Mouse (Mus musculus): ENCODE results near the gene Gpr176. TPM values are rescaled to one million over a fixed set of nuclear protein-coding genes. Genes with fewer than 3 reads are reported as not detected.
A peak's percentile ranks its signal among the peaks of the same experiment; 100 is the strongest.

The Gpr176 gene
- polyA plus RNA-seq, 1 experiment from 2014 or later = 6.2 TPM

DNA sequence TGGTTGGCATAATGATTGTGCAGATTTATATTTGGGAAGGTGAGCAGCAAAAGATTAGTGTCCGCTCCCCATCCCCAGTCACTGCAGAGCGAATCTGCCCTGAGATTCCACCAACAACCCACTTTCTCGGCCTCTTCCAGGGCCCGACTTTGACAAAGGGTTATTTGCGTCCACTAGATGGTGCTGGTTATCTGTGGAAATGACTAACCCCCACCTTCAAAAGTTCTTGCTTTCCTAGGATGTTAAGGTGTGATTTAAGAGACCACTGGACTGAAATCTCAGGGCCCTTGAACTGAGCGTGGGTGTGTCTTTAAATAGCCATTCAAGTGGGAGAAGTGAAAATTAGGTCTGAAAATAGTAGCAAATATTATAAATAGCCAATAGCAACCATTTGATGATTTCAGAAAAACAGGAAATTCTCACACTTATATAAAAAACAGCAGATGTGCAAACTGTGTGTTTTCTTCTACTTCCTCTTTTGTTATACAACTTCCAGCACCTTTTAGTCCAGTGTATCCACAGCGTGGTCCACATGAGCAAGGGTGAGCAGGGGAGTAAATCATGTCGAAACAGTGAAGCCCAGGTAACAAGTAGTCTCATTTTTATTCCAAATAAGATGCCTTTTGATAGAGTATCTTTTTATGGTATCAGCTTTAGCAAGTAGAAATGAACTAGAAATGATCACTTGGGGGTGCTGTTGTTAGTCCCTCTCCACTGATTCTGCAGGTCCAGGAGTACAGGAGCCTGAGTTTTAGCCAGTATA lies 109.9 kb downstream of the Gpr176 start:
- Histone ChIP-seq H3K9ac (replicated peaks; ENCODE audit: low read depth, low read length) (no peak overlapping the region), H3K9me3 (ENCODE audit: control insufficient read depth, low read length) (no peaks in the 10 kb centered on the region), H3K27me3 (replicated peaks; ENCODE audit: control insufficient read depth, insufficient read depth, low read length) (no peaks in the 10 kb centered on the region), H3K36me3 (ENCODE audit: control insufficient read depth, insufficient read depth) (no peaks in the 10 kb centered on the region), H3K4me2 (ENCODE audit: low read length) (peak overlapping the region; percentile 32), H3K4me1 (replicated peaks; ENCODE audit: control insufficient read depth, insufficient read depth, low read length) (peaks cover 5% of the 10 kb centered on the region; the same call in 1 of the 2 replicates), H3K4me3 (replicated peaks; ENCODE audit: low read length) (no peak overlapping the region), H3K27ac (ENCODE audit: low read length) (peak overlapping the region; percentile 71)
- 19% methylated on average over 8 of the region's 8 CpGs for WGBS
- ATAC-seq = peak; percentile 75

DNA sequence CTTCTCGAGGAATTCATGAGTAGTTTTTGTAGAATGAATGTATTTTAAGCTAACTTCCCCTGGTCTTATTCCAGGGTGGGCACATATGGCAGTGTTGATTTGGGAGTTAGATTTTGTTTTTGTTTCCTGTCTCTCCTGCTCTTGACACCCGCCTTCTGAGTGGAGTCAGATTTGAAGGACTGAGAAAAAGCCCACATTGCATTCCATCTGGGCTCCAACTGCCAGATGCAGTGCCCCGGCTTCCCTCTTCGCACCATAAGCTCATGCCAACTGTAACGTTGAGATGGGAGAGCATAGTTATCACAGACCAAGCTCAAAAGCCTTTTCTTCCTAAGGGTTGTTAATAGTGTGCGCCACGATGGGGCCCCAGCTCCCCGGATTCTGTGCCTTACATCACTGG lies 110.5 kb downstream of the Gpr176 start:
- Histone ChIP-seq H3K27me3 (replicated peaks; ENCODE audit: control insufficient read depth, insufficient read depth, low read length) (no peaks in the 10 kb centered on the region), H3K4me1 (replicated peaks; ENCODE audit: control insufficient read depth, insufficient read depth, low read length) (peaks cover 5% of the 10 kb centered on the region; the same call in 1 of the 2 replicates), H3K9ac (replicated peaks; ENCODE audit: low read depth, low read length) (no peak overlapping the region), H3K9me3 (ENCODE audit: control insufficient read depth, low read length) (no peaks in the 10 kb centered on the region), H3K4me2 (ENCODE audit: low read length) (peak overlapping the region; percentile 32), H3K4me3 (replicated peaks; ENCODE audit: low read length) (no peak overlapping the region), H3K36me3 (ENCODE audit: control insufficient read depth, insufficient read depth) (no peaks in the 10 kb centered on the region), H3K27ac (ENCODE audit: low read length) (peak overlapping the region; percentile 71)
- peak; percentile 90 for ATAC-seq
- whole genome bisulfite sequencing = 42% methylated on average over 8 of the region's 8 CpGs

DNA sequence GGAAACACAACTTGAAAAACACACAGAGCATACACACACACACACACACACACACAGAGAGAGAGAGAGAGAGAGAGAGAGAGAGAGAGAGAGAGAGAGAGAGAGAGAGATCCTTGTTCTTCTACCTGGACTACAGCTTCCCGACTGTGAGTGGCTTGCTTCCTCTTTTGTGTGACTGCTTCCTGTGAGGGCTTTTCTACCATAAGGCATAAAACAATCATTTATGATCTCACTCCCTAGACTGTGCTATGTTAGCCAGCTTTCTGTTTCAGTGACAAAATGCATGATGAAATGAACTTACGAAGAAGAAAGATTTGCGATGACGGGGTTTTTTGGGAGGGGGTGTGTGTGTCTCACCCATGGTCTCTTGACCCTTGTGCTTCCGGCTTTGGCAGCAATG lies 113.5 kb downstream of the Gpr176 start:
- Histone ChIP-seq H3K9ac (replicated peaks; ENCODE audit: low read depth, low read length) (no peak overlapping the region), H3K9me3 (ENCODE audit: control insufficient read depth, low read length) (no peaks in the 10 kb centered on the region), H3K4me2 (ENCODE audit: low read length) (no peak overlapping the region), H3K27me3 (replicated peaks; ENCODE audit: control insufficient read depth, insufficient read depth, low read length) (no peaks in the 10 kb centered on the region), H3K36me3 (ENCODE audit: control insufficient read depth, insufficient read depth) (no peaks in the 10 kb centered on the region), H3K4me3 (replicated peaks; ENCODE audit: low read length) (no peak overlapping the region), H3K4me1 (replicated peaks; ENCODE audit: control insufficient read depth, insufficient read depth, low read length) (peaks cover 7% of the 10 kb centered on the region), H3K27ac (ENCODE audit: low read length) (no peak overlapping the region)
- 87% methylated on average over 5 of the region's 5 CpGs for WGBS
- ATAC-seq = no peak

DNA sequence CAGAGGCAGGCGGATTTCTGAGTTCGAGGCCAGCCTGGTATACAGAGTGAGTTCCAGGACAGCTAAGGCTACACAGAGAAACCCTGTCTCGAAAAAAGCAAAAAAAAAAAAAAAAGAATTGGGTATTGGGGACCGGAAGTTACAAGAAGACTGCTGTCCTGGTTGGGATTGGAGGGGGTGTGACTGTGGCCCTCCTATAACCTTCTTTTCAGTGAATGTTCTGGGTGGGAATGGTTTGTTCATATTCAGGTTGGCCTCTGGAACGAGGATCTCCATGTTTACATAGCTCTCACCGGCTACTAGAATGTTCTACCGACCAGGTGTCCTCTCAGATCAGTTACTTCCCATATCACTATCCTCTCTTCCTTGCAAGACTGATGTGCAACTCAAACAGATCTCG lies 116.1 kb downstream of the Gpr176 start:
- no peaks in the 10 kb centered on the region for H3K9me3 ChIP-seq (ENCODE audit: control insufficient read depth, low read length)
- no peak for ATAC-seq
- peaks cover 7% of the 10 kb centered on the region for H3K4me1 ChIP-seq (replicated peaks; ENCODE audit: control insufficient read depth, insufficient read depth, low read length)
- H3K36me3 ChIP-seq (ENCODE audit: control insufficient read depth, insufficient read depth) = no peaks in the 10 kb centered on the region
- peak overlapping the region; percentile 48 for H3K4me3 ChIP-seq (replicated peaks; ENCODE audit: low read length)
- H3K27ac ChIP-seq (ENCODE audit: low read length) = no peak overlapping the region
- H3K4me2 ChIP-seq (ENCODE audit: low read length) = peak overlapping the region; percentile 75
- H3K9ac ChIP-seq (replicated peaks; ENCODE audit: low read depth, low read length) = no peak overlapping the region
- WGBS = 81% methylated on average over 8 of the region's 8 CpGs
- H3K27me3 ChIP-seq (replicated peaks; ENCODE audit: control insufficient read depth, insufficient read depth, low read length) = no peaks in the 10 kb centered on the region

DNA sequence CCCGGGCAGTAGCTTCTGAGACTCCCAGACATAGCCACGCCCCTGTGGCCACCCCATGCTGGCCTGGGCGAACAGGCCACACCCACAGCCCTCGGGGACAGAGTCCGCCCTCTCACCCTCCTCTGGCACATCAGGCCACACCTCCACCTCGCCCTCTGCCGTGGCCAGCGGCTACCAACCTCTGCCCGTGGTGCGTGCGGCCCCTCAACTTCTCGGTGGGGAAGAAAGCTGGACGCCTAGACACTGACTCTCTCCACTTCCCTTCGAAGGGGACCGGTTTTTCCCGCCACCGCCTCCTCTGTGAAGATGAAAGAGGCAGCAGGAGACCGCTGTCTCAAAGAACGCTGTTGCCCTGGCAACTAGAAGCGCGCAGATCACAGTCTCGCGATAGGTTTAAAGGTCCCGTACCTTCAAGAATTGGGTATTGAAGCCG lies 116.6 kb downstream of the Gpr176 start, which contains the start of gene Fsip1:
TSS of gene Fsip1 (minus strand) at position 346 of the 433 bp plus-strand sequence.
- 2% methylated on average over 25 of the region's 25 CpGs for WGBS
- H3K9ac ChIP-seq (replicated peaks; ENCODE audit: low read depth, low read length) = peak within 1 kb of the TSS; percentile 52
- H3K4me2 ChIP-seq (ENCODE audit: low read length) = peak within 1 kb of the TSS; percentile 75
- H3K36me3 ChIP-seq (ENCODE audit: control insufficient read depth, insufficient read depth) = no peaks in the 10 kb centered on the region
- H3K4me1 ChIP-seq (replicated peaks; ENCODE audit: control insufficient read depth, insufficient read depth, low read length) = peaks cover 3% of the 10 kb centered on the region
- H3K9me3 ChIP-seq (ENCODE audit: control insufficient read depth, low read length) = no peaks in the 10 kb centered on the region
- H3K27ac ChIP-seq (ENCODE audit: low read length) = no peak within 1 kb of the TSS
- ATAC-seq = peak; percentile 91
- H3K4me3 ChIP-seq (replicated peaks; ENCODE audit: low read length) = peak within 1 kb of the TSS; percentile 48
- no peaks in the 10 kb centered on the region for H3K27me3 ChIP-seq (replicated peaks; ENCODE audit: control insufficient read depth, insufficient read depth, low read length)

DNA sequence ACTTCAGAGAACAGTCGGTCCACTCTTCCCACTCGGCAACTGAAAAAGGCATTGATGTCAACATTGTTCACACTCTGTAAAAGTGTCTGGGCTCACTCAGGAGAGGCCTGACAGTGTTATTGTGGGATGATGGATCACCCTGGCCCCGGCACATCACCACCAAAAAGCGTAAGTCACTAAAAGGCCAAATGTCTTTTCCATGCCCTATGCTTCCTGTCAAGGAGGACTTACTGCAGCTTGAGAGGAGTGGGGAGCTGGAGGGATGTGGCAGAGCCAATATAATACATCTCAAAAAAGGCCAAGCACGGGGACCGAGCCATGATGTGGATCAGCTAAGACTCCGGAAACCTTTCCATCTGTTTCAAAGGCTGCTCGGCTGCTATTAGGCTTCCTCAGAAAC lies 118.7 kb downstream of the Gpr176 start:
- no peaks in the 10 kb centered on the region for H3K9me3 ChIP-seq (ENCODE audit: control insufficient read depth, low read length)
- ATAC-seq = no peak
- no peak overlapping the region for H3K4me2 ChIP-seq (ENCODE audit: low read length)
- no peak overlapping the region for H3K4me3 ChIP-seq (replicated peaks; ENCODE audit: low read length)
- H3K9ac ChIP-seq (replicated peaks; ENCODE audit: low read depth, low read length) = no peak overlapping the region
- no peaks in the 10 kb centered on the region for H3K36me3 ChIP-seq (ENCODE audit: control insufficient read depth, insufficient read depth)
- H3K27ac ChIP-seq (ENCODE audit: low read length) = no peak overlapping the region
- no peaks in the 10 kb centered on the region for H3K27me3 ChIP-seq (replicated peaks; ENCODE audit: control insufficient read depth, insufficient read depth, low read length)
- 73% methylated on average over 8 of the region's 8 CpGs for whole genome bisulfite sequencing
- H3K4me1 ChIP-seq (replicated peaks; ENCODE audit: control insufficient read depth, insufficient read depth, low read length) = peaks cover 3% of the 10 kb centered on the region; the same call in 1 of the 2 replicates

DNA sequence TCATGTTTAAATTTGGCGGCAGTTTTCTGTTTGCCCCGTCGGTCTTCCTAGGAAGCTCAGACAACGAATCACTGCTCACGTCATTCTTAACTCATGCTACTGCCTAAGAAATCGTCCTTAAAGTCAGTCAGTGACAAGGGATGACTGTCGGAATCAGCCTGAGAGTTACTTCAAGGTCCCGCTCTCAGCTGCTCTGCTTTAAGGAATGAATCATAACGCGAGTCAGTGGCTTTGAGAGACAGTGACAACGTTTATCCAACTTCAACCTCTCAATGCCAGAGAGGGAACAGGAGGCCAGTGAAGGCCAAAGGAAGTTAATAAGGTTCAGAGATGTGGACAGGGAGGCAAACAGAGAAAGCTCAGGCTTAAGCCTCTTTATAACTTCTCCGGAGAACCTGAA lies 124.3 kb downstream of the Gpr176 start:
- WGBS = 76% methylated on average over 12 of the region's 12 CpGs
- no peaks in the 10 kb centered on the region for H3K36me3 ChIP-seq (ENCODE audit: control insufficient read depth, insufficient read depth)
- no peak overlapping the region for H3K4me3 ChIP-seq (replicated peaks; ENCODE audit: low read length)

DNA sequence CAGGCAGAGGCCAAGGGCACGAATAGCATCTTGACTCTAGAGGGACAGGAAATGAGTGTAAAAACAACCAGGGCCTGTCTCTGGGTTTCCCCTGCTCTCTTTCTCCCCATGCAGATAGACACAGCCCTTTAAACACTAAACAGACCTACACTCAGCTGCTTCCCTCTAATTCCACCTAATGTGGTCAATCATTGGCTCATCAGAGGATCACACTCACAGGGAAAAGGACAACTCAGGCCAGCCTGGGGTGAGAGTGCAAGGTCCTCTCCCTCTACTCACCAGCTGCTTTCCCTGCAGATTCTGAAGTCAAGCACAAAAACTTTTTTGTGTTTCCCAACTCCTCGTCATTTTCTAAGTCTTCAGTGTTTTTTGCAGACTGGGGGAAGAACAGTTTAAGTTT lies 125.2 kb downstream of the Gpr176 start:
- Histone ChIP-seq H3K4me1 (replicated peaks; ENCODE audit: control insufficient read depth, insufficient read depth, low read length) (no peaks in the 10 kb centered on the region), H3K4me2 (ENCODE audit: low read length) (no peak overlapping the region), H3K9me3 (ENCODE audit: control insufficient read depth, low read length) (no peaks in the 10 kb centered on the region), H3K4me3 (replicated peaks; ENCODE audit: low read length) (no peak overlapping the region), H3K9ac (replicated peaks; ENCODE audit: low read depth, low read length) (no peak overlapping the region), H3K27ac (ENCODE audit: low read length) (no peak overlapping the region), H3K27me3 (replicated peaks; ENCODE audit: control insufficient read depth, insufficient read depth, low read length) (no peaks in the 10 kb centered on the region), H3K36me3 (ENCODE audit: control insufficient read depth, insufficient read depth) (no peaks in the 10 kb centered on the region)
- WGBS = 76% methylated on average over 2 of the region's 2 CpGs
- no peak for ATAC-seq

More for the DNA sequence above, 124.3 kb downstream of the Gpr176 start:
- no peak overlapping the region for H3K4me2 ChIP-seq (ENCODE audit: low read length)
- no peak for ATAC-seq
- no peak overlapping the region for H3K9ac ChIP-seq (replicated peaks; ENCODE audit: low read depth, low read length)
- H3K4me1 ChIP-seq (replicated peaks; ENCODE audit: control insufficient read depth, insufficient read depth, low read length) = no peaks in the 10 kb centered on the region
- no peaks in the 10 kb centered on the region for H3K27me3 ChIP-seq (replicated peaks; ENCODE audit: control insufficient read depth, insufficient read depth, low read length)
- no peak overlapping the region for H3K27ac ChIP-seq (ENCODE audit: low read length)
- H3K9me3 ChIP-seq (ENCODE audit: control insufficient read depth, low read length) = no peaks in the 10 kb centered on the region

DNA sequence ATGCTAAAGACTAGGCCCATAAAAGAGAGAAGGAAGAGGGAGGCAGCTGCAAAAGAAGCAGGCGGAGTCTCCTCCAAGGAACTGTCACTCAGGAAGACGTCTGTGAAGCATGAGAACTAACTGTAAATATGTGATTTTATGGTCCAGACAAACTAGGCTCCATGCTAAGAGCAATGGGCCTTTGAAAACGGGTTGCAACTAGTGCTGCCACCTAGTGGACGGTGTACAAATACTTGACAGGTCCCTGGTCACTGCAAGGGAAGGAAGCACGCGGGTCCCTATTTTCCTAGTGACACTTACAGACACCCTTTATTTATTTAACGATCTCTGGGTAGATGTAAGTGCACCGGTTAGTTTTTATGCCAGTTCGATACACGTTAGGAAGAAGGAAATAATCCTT lies 127.3 kb downstream of the Gpr176 start:
- Histone ChIP-seq H3K27ac (ENCODE audit: low read length) (no peak overlapping the region), H3K4me2 (ENCODE audit: low read length) (no peak overlapping the region), H3K4me1 (replicated peaks; ENCODE audit: control insufficient read depth, insufficient read depth, low read length) (no peaks in the 10 kb centered on the region), H3K36me3 (ENCODE audit: control insufficient read depth, insufficient read depth) (no peaks in the 10 kb centered on the region), H3K27me3 (replicated peaks; ENCODE audit: control insufficient read depth, insufficient read depth, low read length) (no peaks in the 10 kb centered on the region), H3K4me3 (replicated peaks; ENCODE audit: low read length) (no peak overlapping the region), H3K9ac (replicated peaks; ENCODE audit: low read depth, low read length) (no peak overlapping the region), H3K9me3 (ENCODE audit: control insufficient read depth, low read length) (no peaks in the 10 kb centered on the region)
- 10% methylated on average over 10 of the region's 10 CpGs for WGBS
- ATAC-seq = peak; percentile 77

Measured in forebrain, embryonic 16.5 days (tissue).